Mouse (Mus musculus): ENCODE measurements around the gene Eif2b3. TPM values are rescaled to one million over a fixed set of nuclear protein-coding genes. Genes with fewer than 3 reads are reported as not detected.

The Eif2b3 gene
- polyA plus RNA-seq, 1 experiment: 0.58 TPM

DNA sequence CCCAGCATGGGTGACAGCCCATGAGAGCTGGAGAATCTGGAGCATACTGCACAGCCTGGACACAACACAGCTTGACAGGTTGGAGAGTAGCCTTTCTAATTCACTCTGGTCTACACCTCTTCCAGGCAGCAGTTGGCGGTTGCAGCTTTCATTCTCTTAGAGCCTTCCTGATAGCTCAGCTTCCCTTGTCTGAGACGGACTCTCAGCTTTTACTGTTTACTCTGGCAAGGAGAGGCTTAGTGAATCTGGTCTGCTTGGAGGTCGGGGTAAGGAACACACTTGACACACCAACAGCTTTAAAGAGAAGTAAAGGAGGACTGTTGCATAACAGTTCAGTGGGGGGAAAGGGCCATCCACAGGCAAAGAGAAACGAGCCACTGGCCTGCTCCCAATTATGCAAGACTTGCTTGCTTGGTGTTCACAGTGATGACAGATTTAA, 22.1 kb downstream of the Eif2b3 start:
- H3K4me1 ChIP-seq (ENCODE audit: control insufficient read depth): peaks cover 12% of the 10 kb centered on the region
- no peaks in the 10 kb centered on the region for H3K27me3 ChIP-seq (ENCODE audit: control insufficient read depth)
- H3K4me3 ChIP-seq (replicated peaks): no peak overlapping the region
- TF ChIP-seq GATA1 (IDR thresholded peaks at IDR 0.05; ENCODE audit: low read length) (no peak), TAL1 (IDR thresholded peaks at IDR 0.05; ENCODE audit: low read length) (no peak)
- H3K9me3 ChIP-seq (ENCODE audit: control insufficient read depth, low read length): no peaks in the 10 kb centered on the region
- peaks cover 36% of the 10 kb centered on the region for H3K36me3 ChIP-seq (ENCODE audit: control insufficient read depth)

DNA sequence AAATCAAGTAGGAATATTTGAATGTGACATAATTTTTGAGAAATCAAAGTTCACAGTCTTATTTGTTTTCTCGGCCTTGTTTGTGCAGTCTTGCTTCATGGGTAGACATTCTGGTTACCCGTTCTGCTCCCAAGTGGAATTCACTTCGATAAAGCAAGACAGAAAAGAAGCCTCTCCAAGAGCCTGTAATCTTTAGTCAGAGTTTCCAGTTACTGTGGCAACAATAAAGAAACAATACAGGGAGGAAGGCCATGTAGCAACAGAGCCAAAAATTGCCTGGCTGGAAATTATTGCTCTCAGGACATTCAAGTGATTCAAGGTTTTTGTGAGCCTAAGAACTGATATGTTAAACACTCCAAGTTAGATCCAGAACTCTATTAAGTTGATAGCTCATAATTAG, 29.6 kb downstream of the Eif2b3 start:
- Histone ChIP-seq H3K4me3 (replicated peaks) (no peak overlapping the region), H3K27me3 (ENCODE audit: control insufficient read depth) (no peaks in the 10 kb centered on the region), H3K9me3 (ENCODE audit: control insufficient read depth, low read length) (no peaks in the 10 kb centered on the region), H3K4me1 (ENCODE audit: control insufficient read depth) (peaks cover 13% of the 10 kb centered on the region), H3K36me3 (ENCODE audit: control insufficient read depth) (peaks cover 57% of the 10 kb centered on the region)
- TF ChIP-seq TAL1 (IDR thresholded peaks at IDR 0.05; ENCODE audit: low read length): no peak

DNA sequence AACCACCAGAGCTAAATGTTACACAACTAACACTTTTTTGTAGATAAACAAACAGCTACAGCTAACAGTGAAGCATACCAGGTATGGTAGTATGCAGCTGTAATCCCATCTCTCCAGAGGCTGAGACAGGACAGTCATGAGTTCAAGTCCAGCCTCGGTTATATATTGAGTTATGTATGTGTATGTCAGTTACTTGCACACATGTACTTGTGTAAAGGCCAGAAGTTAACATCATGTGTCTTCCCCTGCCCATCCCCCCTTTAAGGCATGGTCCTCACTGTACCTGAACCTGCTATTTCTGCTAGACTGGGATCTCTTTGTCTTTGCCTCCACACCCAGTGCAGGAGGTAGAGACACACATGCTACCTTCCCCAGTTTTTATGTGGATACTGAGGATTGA, 30.3 kb downstream of the Eif2b3 start:
- Histone ChIP-seq H3K4me3 (replicated peaks) (no peak overlapping the region), H3K27me3 (ENCODE audit: control insufficient read depth) (no peaks in the 10 kb centered on the region), H3K9me3 (ENCODE audit: control insufficient read depth, low read length) (no peaks in the 10 kb centered on the region), H3K4me1 (ENCODE audit: control insufficient read depth) (peaks cover 16% of the 10 kb centered on the region), H3K36me3 (ENCODE audit: control insufficient read depth) (peaks cover 61% of the 10 kb centered on the region)
- TF ChIP-seq TAL1 (IDR thresholded peaks at IDR 0.05; ENCODE audit: low read length) (no peak), GATA1 (IDR thresholded peaks at IDR 0.05; ENCODE audit: low read length) (no peak)

DNA sequence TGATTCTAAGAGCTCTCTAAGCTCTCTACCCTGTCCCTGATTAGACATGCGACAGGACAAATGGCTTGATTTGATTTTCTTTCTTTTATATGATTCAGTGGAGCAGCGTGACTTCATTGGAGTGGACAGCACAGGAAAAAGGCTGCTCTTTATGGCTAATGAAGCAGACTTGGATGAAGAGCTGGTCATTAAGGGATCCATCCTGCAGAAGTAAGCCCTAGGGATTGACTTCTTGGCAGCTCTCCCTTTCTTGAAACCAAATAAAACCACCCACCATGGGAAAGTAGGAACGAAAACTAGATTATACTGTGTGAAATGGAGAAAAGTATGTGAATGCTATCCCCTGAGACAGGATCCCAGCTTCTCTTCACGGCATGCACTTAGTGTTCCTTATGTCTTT, 33.4 kb downstream of the Eif2b3 start:
- TF ChIP-seq GATA1 (IDR thresholded peaks at IDR 0.05; ENCODE audit: low read length) (no peak), TAL1 (IDR thresholded peaks at IDR 0.05; ENCODE audit: low read length) (no peak)
- Histone ChIP-seq H3K36me3 (ENCODE audit: control insufficient read depth) (peaks cover 51% of the 10 kb centered on the region), H3K9me3 (ENCODE audit: control insufficient read depth, low read length) (no peaks in the 10 kb centered on the region), H3K4me3 (replicated peaks) (no peak overlapping the region), H3K27me3 (ENCODE audit: control insufficient read depth) (no peaks in the 10 kb centered on the region), H3K4me1 (ENCODE audit: control insufficient read depth) (peaks cover 40% of the 10 kb centered on the region)

DNA sequence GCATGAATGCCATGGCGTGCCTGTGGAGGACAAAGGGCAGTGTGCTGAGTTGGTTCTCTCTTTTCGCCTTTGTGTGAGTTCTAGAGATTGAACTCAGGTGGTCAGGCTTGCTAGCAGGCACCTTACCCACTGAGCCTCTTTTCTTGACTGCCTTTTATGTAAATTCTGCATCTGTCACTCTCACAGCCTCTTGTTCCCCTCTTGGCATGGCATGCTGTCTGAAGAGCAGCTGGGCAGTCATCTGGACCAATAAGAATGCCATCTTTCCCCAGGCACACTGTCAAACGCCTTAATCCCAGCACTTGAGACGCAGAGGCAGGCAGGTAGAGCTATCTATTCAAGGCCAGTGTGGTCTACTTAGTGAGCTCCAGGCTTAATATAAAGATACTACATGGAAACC, 34.8 kb downstream of the Eif2b3 start:
- Histone ChIP-seq H3K36me3 (ENCODE audit: control insufficient read depth) (peaks cover 49% of the 10 kb centered on the region), H3K4me3 (replicated peaks) (no peak overlapping the region), H3K4me1 (ENCODE audit: control insufficient read depth) (peaks cover 53% of the 10 kb centered on the region), H3K27me3 (ENCODE audit: control insufficient read depth) (no peaks in the 10 kb centered on the region), H3K9me3 (ENCODE audit: control insufficient read depth, low read length) (no peaks in the 10 kb centered on the region)
- no peak for TF ChIP-seq TAL1 (IDR thresholded peaks at IDR 0.05; ENCODE audit: low read length)
- no peak for TF ChIP-seq GATA1 (IDR thresholded peaks at IDR 0.05; ENCODE audit: low read length)

DNA sequence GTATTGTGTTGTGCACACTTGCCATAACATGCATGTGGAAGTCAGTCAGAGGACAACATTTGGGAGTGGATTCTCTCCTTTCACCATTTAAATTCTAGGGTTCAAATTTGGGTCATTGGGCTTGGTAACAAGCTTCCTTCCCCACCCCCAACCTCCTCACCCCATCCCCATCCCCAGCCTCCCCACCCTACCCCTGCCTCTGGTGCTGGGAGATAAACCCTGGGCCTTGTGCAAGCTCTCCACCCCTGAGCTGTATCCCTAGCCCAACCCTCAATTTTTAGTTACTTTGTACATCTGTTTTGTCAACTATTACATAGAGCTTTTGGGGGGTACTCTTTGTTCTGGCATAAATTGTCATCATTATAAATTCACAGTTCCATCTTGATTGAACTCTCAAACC, 36.9 kb downstream of the Eif2b3 start:
- TF ChIP-seq GATA1 (IDR thresholded peaks at IDR 0.05; ENCODE audit: low read length): no peak
- no peak for TF ChIP-seq TAL1 (IDR thresholded peaks at IDR 0.05; ENCODE audit: low read length)
- Histone ChIP-seq H3K27me3 (ENCODE audit: control insufficient read depth) (no peaks in the 10 kb centered on the region), H3K4me1 (ENCODE audit: control insufficient read depth) (peaks cover 65% of the 10 kb centered on the region), H3K4me3 (replicated peaks) (peak overlapping the region; percentile 38), H3K9me3 (ENCODE audit: control insufficient read depth, low read length) (no peaks in the 10 kb centered on the region), H3K36me3 (ENCODE audit: control insufficient read depth) (peaks cover 59% of the 10 kb centered on the region)

DNA sequence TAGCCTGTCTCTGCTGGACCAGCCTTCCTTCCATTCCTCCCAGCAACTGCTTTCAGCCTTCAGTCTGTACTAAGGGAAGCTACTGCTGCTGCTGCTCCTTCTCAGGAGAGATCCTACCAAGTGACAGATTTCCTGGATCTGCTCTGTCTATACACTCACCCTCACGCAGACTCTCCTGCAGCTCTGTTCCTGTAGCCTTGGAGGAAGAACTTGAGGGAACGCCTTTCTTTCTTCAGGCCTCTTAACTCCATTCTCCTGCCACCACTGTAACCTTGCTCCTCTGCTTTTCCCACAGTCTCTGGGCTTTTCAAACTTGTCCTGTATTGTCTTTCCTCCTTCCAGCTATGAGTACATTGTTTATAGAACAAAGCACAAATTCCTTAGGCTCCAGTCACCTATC, 37.3 kb downstream of the Eif2b3 start:
- H3K4me1 ChIP-seq (ENCODE audit: control insufficient read depth): peaks cover 65% of the 10 kb centered on the region
- H3K36me3 ChIP-seq (ENCODE audit: control insufficient read depth): peaks cover 60% of the 10 kb centered on the region
- H3K9me3 ChIP-seq (ENCODE audit: control insufficient read depth, low read length): no peaks in the 10 kb centered on the region
- peak overlapping the region; percentile 38 for H3K4me3 ChIP-seq (replicated peaks)
- H3K27me3 ChIP-seq (ENCODE audit: control insufficient read depth): no peaks in the 10 kb centered on the region
- no peak for TF ChIP-seq GATA1 (IDR thresholded peaks at IDR 0.05; ENCODE audit: low read length)
- TF ChIP-seq TAL1 (IDR thresholded peaks at IDR 0.05; ENCODE audit: low read length): no peak

DNA sequence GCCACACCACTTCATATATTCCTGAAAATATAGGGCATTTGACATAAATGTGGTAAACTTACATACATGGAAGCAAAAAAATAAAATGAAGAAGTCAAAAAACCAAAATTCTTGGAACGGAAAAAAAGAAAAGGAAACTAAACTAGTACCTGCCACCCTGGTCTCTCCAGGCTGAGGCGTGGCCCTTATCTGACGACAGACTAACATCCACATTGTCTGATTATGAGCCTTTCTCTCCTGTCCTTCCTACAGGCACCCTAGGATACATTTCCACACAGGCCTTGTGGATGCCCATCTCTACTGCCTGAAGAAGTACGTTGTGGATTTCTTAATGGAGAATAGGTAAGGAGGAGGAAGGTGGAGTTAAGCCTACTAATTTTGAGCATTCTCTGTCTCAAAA, 39.3 kb downstream of the Eif2b3 start:
- no peak for TF ChIP-seq TAL1 (IDR thresholded peaks at IDR 0.05; ENCODE audit: low read length)
- TF ChIP-seq GATA1 (IDR thresholded peaks at IDR 0.05; ENCODE audit: low read length): no peak
- peaks cover 69% of the 10 kb centered on the region for H3K4me1 ChIP-seq (ENCODE audit: control insufficient read depth)
- no peaks in the 10 kb centered on the region for H3K9me3 ChIP-seq (ENCODE audit: control insufficient read depth, low read length)
- H3K36me3 ChIP-seq (ENCODE audit: control insufficient read depth): peaks cover 64% of the 10 kb centered on the region
- no peaks in the 10 kb centered on the region for H3K27me3 ChIP-seq (ENCODE audit: control insufficient read depth)
- H3K4me3 ChIP-seq (replicated peaks): no peak overlapping the region

DNA sequence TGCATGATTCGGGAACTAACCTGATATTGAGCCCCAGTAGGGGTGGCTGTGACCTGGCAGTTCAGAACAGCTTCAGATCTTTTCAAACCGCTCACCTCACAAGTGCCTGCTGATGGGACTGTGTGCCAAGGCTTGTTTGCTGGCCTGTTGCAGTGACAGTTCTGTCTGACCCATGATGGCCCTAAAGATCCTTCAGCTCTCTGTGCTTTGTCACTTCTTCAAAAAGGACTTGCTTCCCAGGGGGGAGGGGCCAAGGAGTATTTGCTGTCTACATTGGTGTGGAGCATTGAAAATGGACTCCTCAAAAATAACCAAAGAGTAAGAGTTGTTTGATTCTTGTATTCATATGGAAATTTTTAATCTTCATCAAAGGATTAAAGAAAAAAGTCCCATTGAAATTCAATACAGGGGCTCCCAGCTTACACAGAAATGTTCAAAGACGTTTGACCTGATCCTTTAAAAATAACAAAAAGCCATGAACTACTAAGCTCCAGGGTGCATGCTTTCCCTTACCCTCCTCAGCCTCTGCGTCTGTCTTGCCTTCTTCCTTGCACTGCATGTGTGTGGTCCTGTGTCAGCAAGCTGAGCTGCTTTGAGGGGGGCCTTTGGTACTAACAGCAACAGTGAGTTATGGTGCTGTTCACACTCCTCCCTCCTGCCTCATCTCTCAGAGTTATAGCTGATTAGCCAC, 43.6 kb downstream of the Eif2b3 start:
- Histone ChIP-seq H3K4me3 (replicated peaks) (no peak overlapping the region), H3K9me3 (ENCODE audit: control insufficient read depth, low read length) (no peaks in the 10 kb centered on the region), H3K27me3 (ENCODE audit: control insufficient read depth) (no peaks in the 10 kb centered on the region), H3K36me3 (ENCODE audit: control insufficient read depth) (peaks cover 86% of the 10 kb centered on the region), H3K4me1 (ENCODE audit: control insufficient read depth) (peaks cover 30% of the 10 kb centered on the region)
- no peak for TF ChIP-seq TAL1 (IDR thresholded peaks at IDR 0.05; ENCODE audit: low read length)
- TF ChIP-seq GATA1 (IDR thresholded peaks at IDR 0.05; ENCODE audit: low read length): no peak

DNA sequence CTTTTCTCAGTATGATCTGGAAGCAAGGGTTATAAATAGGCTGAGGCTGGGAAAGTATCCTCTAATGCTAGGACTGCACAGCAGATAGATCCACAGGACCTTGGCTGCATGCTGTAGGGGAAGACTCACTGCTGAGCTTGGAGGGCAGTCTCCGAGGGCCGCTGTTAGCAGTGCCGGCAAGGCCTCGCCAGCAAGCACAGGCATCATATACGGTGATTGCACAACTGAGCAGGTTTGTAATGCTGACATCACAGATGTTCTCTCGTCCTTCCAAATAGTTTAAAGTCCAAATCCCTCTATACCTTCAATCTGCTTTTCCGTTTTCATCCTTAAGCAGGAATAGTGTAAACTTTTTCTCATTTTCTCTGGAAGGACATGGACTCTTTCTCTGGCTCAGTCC, 48.8 kb downstream of the Eif2b3 start:
- Histone ChIP-seq H3K9me3 (ENCODE audit: control insufficient read depth, low read length) (no peaks in the 10 kb centered on the region), H3K36me3 (ENCODE audit: control insufficient read depth) (peaks cover 93% of the 10 kb centered on the region), H3K4me3 (replicated peaks) (no peak overlapping the region), H3K27me3 (ENCODE audit: control insufficient read depth) (no peaks in the 10 kb centered on the region), H3K4me1 (ENCODE audit: control insufficient read depth) (peaks cover 18% of the 10 kb centered on the region)
- TF ChIP-seq GATA1 (IDR thresholded peaks at IDR 0.05; ENCODE audit: low read length): no peak
- no peak for TF ChIP-seq TAL1 (IDR thresholded peaks at IDR 0.05; ENCODE audit: low read length)

Measured in erythroblast, embryonic 14.5 days (primary cell).